Mouse (Mus musculus): Measurements from ENCODE around the gene Bdh1. TPM values are rescaled to one million over a fixed set of nuclear protein-coding genes. Genes with fewer than 3 reads are reported as not detected.

Bdh1 gene
- polyA plus RNA-seq, 1 experiment from 2014 or later, result 143 TPM

- H3K9me3 ChIP-seq (replicated peaks), result no peaks in the 10 kb centered on the region
- no peak for ATAC-seq (ENCODE audit: low FRiP score)
- no peak overlapping the region for H3K4me3 ChIP-seq (replicated peaks)
- H3K9ac ChIP-seq (replicated peaks), result no peak overlapping the region
- H3K36me3 ChIP-seq, result peaks cover 56% of the 10 kb centered on the region
- no peak overlapping the region for H3K27ac ChIP-seq (replicated peaks)
- 75% methylated on average over 5 of the region's 7 CpGs for WGBS
- H3K4me1 ChIP-seq, result no peaks in the 10 kb centered on the region
- no peak overlapping the region for H3K4me2 ChIP-seq
- H3K27me3 ChIP-seq (replicated peaks), result no peaks in the 10 kb centered on the region
These were observed 30.4 kb downstream of the Bdh1 start for GRCm38 (mm10) chr16:31452467-31452866.

GRCm38 (mm10) chr16:31454013-31454412 lies 31.9 kb downstream of the Bdh1 start:
- H3K4me3 ChIP-seq (replicated peaks), result no peak overlapping the region
- ATAC-seq (ENCODE audit: low FRiP score), result no peak
- 88% methylated on average over 4 of the region's 4 CpGs for WGBS
- no peak overlapping the region for H3K27ac ChIP-seq (replicated peaks)
- H3K36me3 ChIP-seq, result peaks cover 48% of the 10 kb centered on the region
- H3K4me2 ChIP-seq, result no peak overlapping the region
- peaks cover 8% of the 10 kb centered on the region for H3K4me1 ChIP-seq
- no peak overlapping the region for H3K9ac ChIP-seq (replicated peaks)
- H3K27me3 ChIP-seq (replicated peaks), result no peaks in the 10 kb centered on the region
- H3K9me3 ChIP-seq (replicated peaks), result no peaks in the 10 kb centered on the region

- ATAC-seq (ENCODE audit: low FRiP score), result no peak
- H3K27me3 ChIP-seq (replicated peaks), result no peaks in the 10 kb centered on the region
- H3K27ac ChIP-seq (replicated peaks), result no peak overlapping the region
- no peaks in the 10 kb centered on the region for H3K9me3 ChIP-seq (replicated peaks)
- H3K4me1 ChIP-seq, result peaks cover 13% of the 10 kb centered on the region
- H3K9ac ChIP-seq (replicated peaks), result no peak overlapping the region
- no peak overlapping the region for H3K4me2 ChIP-seq
- H3K4me3 ChIP-seq (replicated peaks), result no peak overlapping the region
- 86% methylated on average over 21 of the region's 21 CpGs for WGBS
- peaks cover 35% of the 10 kb centered on the region for H3K36me3 ChIP-seq
These were observed 33.4 kb downstream of the Bdh1 start for GRCm38 (mm10) chr16:31455276-31456045.

- Histone ChIP-seq H3K4me3 (replicated peaks) (peak overlapping the region; percentile 34), H3K9me3 (replicated peaks) (no peaks in the 10 kb centered on the region), H3K27me3 (replicated peaks) (0 out of 2 replicates have a peak, but pooled peaks cover 3% of the 10 kb centered on the region), H3K9ac (replicated peaks) (peak overlapping the region; percentile 42), H3K36me3 (peaks cover 28% of the 10 kb centered on the region), H3K4me1 (peaks cover 17% of the 10 kb centered on the region), H3K4me2 (peak overlapping the region; percentile 60), H3K27ac (replicated peaks) (peak overlapping the region; percentile 66)
- peak; percentile 80 for ATAC-seq (ENCODE audit: low FRiP score)
- WGBS, result 3% methylated on average over 17 of the region's 17 CpGs
These were observed 36.3 kb downstream of the Bdh1 start for GRCm38 (mm10) chr16:31458229-31458918.

- no peak overlapping the region for H3K27ac ChIP-seq (replicated peaks)
- H3K9ac ChIP-seq (replicated peaks), result no peak overlapping the region
- H3K36me3 ChIP-seq, result peaks cover 23% of the 10 kb centered on the region
- H3K4me2 ChIP-seq, result no peak overlapping the region
- WGBS, result 38% methylated on average over 10 of the region's 10 CpGs
- ATAC-seq (ENCODE audit: low FRiP score), result no peak; the same call in 1 of the 2 replicates
- peaks cover 17% of the 10 kb centered on the region for H3K4me1 ChIP-seq
- 0 out of 2 replicates have a peak, but pooled peaks cover 3% of the 10 kb centered on the region for H3K27me3 ChIP-seq (replicated peaks)
- no peak overlapping the region for H3K4me3 ChIP-seq (replicated peaks)
- no peaks in the 10 kb centered on the region for H3K9me3 ChIP-seq (replicated peaks)
These were observed 37.9 kb downstream of the Bdh1 start for GRCm38 (mm10) chr16:31459968-31460461.

GRCm38 (mm10) chr16:31460506-31460905 lies 38.4 kb downstream of the Bdh1 start:
- Histone ChIP-seq H3K27ac (replicated peaks) (no peak overlapping the region), H3K9ac (replicated peaks) (no peak overlapping the region), H3K4me2 (no peak overlapping the region), H3K4me3 (replicated peaks) (no peak overlapping the region), H3K27me3 (replicated peaks) (0 out of 2 replicates have a peak, but pooled peaks cover 3% of the 10 kb centered on the region), H3K4me1 (peaks cover 17% of the 10 kb centered on the region), H3K36me3 (peaks cover 20% of the 10 kb centered on the region), H3K9me3 (replicated peaks) (no peaks in the 10 kb centered on the region)
- 60% methylated on average over 13 of the region's 13 CpGs for WGBS
- no peak for ATAC-seq (ENCODE audit: low FRiP score)

GRCm38 (mm10) chr16:31461046-31461445 lies 39.0 kb downstream of the Bdh1 start:
- Histone ChIP-seq H3K36me3 (peaks cover 14% of the 10 kb centered on the region), H3K4me2 (no peak overlapping the region), H3K9me3 (replicated peaks) (no peaks in the 10 kb centered on the region), H3K9ac (replicated peaks) (no peak overlapping the region), H3K27me3 (replicated peaks) (0 out of 2 replicates have a peak, but pooled peaks cover 3% of the 10 kb centered on the region), H3K27ac (replicated peaks) (no peak overlapping the region), H3K4me3 (replicated peaks) (no peak overlapping the region), H3K4me1 (peaks cover 17% of the 10 kb centered on the region)
- WGBS, result 61% methylated on average over 5 of the region's 5 CpGs
- ATAC-seq (ENCODE audit: low FRiP score), result no peak

GRCm38 (mm10) chr16:31462113-31462687 lies 40.1 kb downstream of the Bdh1 start:
- no peak for ATAC-seq (ENCODE audit: low FRiP score)
- H3K36me3 ChIP-seq, result peaks cover 5% of the 10 kb centered on the region
- H3K4me3 ChIP-seq (replicated peaks), result no peak overlapping the region
- no peak overlapping the region for H3K4me2 ChIP-seq
- H3K4me1 ChIP-seq, result peaks cover 17% of the 10 kb centered on the region
- H3K9ac ChIP-seq (replicated peaks), result no peak overlapping the region
- no peak overlapping the region for H3K27ac ChIP-seq (replicated peaks)
- 0 out of 2 replicates have a peak, but pooled peaks cover 3% of the 10 kb centered on the region for H3K27me3 ChIP-seq (replicated peaks)
- H3K9me3 ChIP-seq (replicated peaks), result no peaks in the 10 kb centered on the region
- WGBS, result 34% methylated on average over 12 of the region's 12 CpGs

GRCm38 (mm10) chr16:31464953-31465352 lies 42.9 kb downstream of the Bdh1 start:
- ATAC-seq (ENCODE audit: low FRiP score), result no peak
- Histone ChIP-seq H3K4me3 (replicated peaks) (no peak overlapping the region), H3K9ac (replicated peaks) (no peak overlapping the region), H3K4me2 (no peak overlapping the region), H3K27me3 (replicated peaks) (0 out of 2 replicates have a peak, but pooled peaks cover 3% of the 10 kb centered on the region), H3K36me3 (no peaks in the 10 kb centered on the region), H3K27ac (replicated peaks) (no peak overlapping the region), H3K4me1 (peaks cover 9% of the 10 kb centered on the region; the same call in 1 of the 2 replicates), H3K9me3 (replicated peaks) (no peaks in the 10 kb centered on the region)
- 91% methylated on average over 5 of the region's 5 CpGs for WGBS

- no peaks in the 10 kb centered on the region for H3K9me3 ChIP-seq (replicated peaks)
- ATAC-seq (ENCODE audit: low FRiP score), result no peak
- 39% methylated on average over 4 of the region's 4 CpGs for WGBS
- H3K36me3 ChIP-seq, result no peaks in the 10 kb centered on the region
- 0 out of 2 replicates have a peak, but pooled peaks cover 3% of the 10 kb centered on the region for H3K27me3 ChIP-seq (replicated peaks)
- H3K4me3 ChIP-seq (replicated peaks), result no peak overlapping the region
- H3K4me1 ChIP-seq, result peaks cover 2% of the 10 kb centered on the region; the same call in 1 of the 2 replicates
- H3K4me2 ChIP-seq, result no peak overlapping the region
- H3K9ac ChIP-seq (replicated peaks), result no peak overlapping the region
- H3K27ac ChIP-seq (replicated peaks), result no peak overlapping the region
These were observed 43.5 kb downstream of the Bdh1 start for GRCm38 (mm10) chr16:31465630-31466029.

GRCm38 (mm10) chr16:31466106-31466505 lies 44.0 kb downstream of the Bdh1 start:
- ATAC-seq (ENCODE audit: low FRiP score), result no peak
- Histone ChIP-seq H3K9me3 (replicated peaks) (no peaks in the 10 kb centered on the region), H3K9ac (replicated peaks) (no peak overlapping the region), H3K4me1 (no peaks in the 10 kb centered on the region), H3K36me3 (no peaks in the 10 kb centered on the region), H3K4me2 (no peak overlapping the region), H3K27me3 (replicated peaks) (0 out of 2 replicates have a peak, but pooled peaks cover 3% of the 10 kb centered on the region), H3K4me3 (replicated peaks) (no peak overlapping the region), H3K27ac (replicated peaks) (no peak overlapping the region)
- 83% methylated on average over 5 of the region's 5 CpGs for WGBS

Measured in neural tube, embryonic 15.5 days (tissue).